Mouse (Mus musculus): Measurements from ENCODE around the gene Pdhb.
"Not testable (repeated sequence)": the region's sequence is repeated elsewhere in the genome, so short reads cannot be mapped to it uniquely, and the experiment has no call there.

Gene Pdhb

DNA sequence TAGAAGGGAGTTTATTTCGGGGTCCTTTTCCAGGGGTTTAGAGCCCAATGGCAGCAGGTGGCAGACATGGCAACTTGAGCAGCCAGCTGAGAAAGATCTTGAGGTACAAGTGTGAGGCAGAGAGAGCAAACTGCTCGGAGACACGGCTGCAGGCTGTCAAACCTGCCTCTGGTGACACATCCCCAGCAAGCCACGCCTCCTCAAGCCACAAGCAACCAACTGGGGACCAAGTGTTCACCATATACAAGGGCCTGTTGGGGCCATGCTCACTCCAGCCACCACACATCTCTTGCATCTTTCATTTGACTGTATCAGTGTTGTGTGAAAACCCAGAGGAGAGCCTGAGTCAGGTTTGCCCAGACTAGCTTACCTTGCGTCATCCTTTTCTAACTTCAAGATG lies 44.9 kb downstream of the Pdhb start:
- DNase-seq, result no peak

- no peak for DNase-seq
Observed at GRCm38 (mm10) chr14:8124046-8124881, 48.6 kb downstream of the Pdhb start.

GRCm38 (mm10) chr14:8123611-8124010 lies 49.2 kb downstream of the Pdhb start:
- not testable (repeated sequence) for DNase-seq

GRCm38 (mm10) chr14:8123141-8123540 lies 49.7 kb downstream of the Pdhb start:
- DNase-seq, result no peak

- no peak for DNase-seq
Observed at GRCm38 (mm10) chr14:8119904-8120303, 52.9 kb downstream of the Pdhb start.

GRCm38 (mm10) chr14:8119454-8119853 lies 53.4 kb downstream of the Pdhb start:
- no peak for DNase-seq

- no peak for DNase-seq
Observed at GRCm38 (mm10) chr14:8117371-8117770, 55.5 kb downstream of the Pdhb start.

Data from embryo, embryonic 11 days (tissue).